17 mouse cellular contexts compared by ENCODE assay signal in genomic region chr12:70025431-70025830, GRCm38 (mm10).
"Had no signal": no experiment of that assay in that cellular context is flagged by ENCODE, and none has a peak within 500 bp of the region (broad histone marks: within the 10 kb centered on the region; RNA-seq: fewer than 3 reads in every experiment).

No protein-coding gene starts in this region.

- H3K27me3 ChIP-seq: lung, embryonic 15.5 days; midbrain, embryonic 12.5 days; neural tube, embryonic 13.5 days; neural tube, embryonic 15.5 days had no signal

- H3K27ac ChIP-seq: lung, embryonic 15.5 days; midbrain, embryonic 10.5 days; midbrain, embryonic 12.5 days; neural tube, embryonic 13.5 days; neural tube, embryonic 15.5 days had no signal

- H3K4me3 ChIP-seq: lung, embryonic 15.5 days; midbrain, embryonic 10.5 days; midbrain, embryonic 12.5 days; myocyte; neural tube, embryonic 13.5 days; neural tube, embryonic 15.5 days had no signal

- H3K4me1 ChIP-seq: lung, embryonic 15.5 days; midbrain, embryonic 10.5 days; midbrain, embryonic 12.5 days; neural tube, embryonic 13.5 days; neural tube, embryonic 15.5 days had no signal

- DNase-seq: lung, adult 18-20 months; lung, postnatal 10 days; lung, postnatal 4 days; midbrain, embryonic 14.5 days; retina, postnatal 1 day; right cerebral cortex, adult 18-20 months; right cerebral cortex, postnatal 14 days; spleen, adult 18-20 months; thymus, adult 18-20 months; thymus, postnatal 14 days; thymus, postnatal 36 days had no signal

- H3K9ac ChIP-seq: lung, embryonic 15.5 days; midbrain, embryonic 12.5 days; neural tube, embryonic 13.5 days; neural tube, embryonic 15.5 days had no signal
